Mouse (Mus musculus): ENCODE data around the gene Abl1. TPM values are rescaled to one million over a fixed set of nuclear protein-coding genes. Genes with fewer than 3 reads are reported as not detected.

Gene Abl1
- polyA plus RNA-seq, 1 experiment from 2014 or later = 6.2 TPM

GRCm38 (mm10) chr2:31698209-31698608 is 10.0 kb downstream of the Abl1 start:
- H3K36me3 ChIP-seq = peaks cover 34% of the 10 kb centered on the region

GRCm38 (mm10) chr2:31700545-31701446 is 12.6 kb downstream of the Abl1 start:
- no peaks in the 10 kb centered on the region for H3K27me3 ChIP-seq
- H3K9me3 ChIP-seq (replicated peaks) = no peaks in the 10 kb centered on the region
- WGBS (ENCODE audit: insufficient replicate concordance) = 37% methylated on average over 7 of the region's 7 CpGs
- ATAC-seq (ENCODE audit: low read depth) (peak; percentile 77), DNase-seq (no peak)
- no peak overlapping the region for H3K4me2 ChIP-seq
- no peak overlapping the region for H3K9ac ChIP-seq
- H3K27ac ChIP-seq = no peak overlapping the region
- no peak overlapping the region for H3K4me3 ChIP-seq (replicated peaks)
- peaks cover 18% of the 10 kb centered on the region for H3K4me1 ChIP-seq (replicated peaks)
- peaks cover 22% of the 10 kb centered on the region for H3K36me3 ChIP-seq

More at GRCm38 (mm10) chr2:31698209-31698608, 10.0 kb downstream of the Abl1 start:
- peaks cover 18% of the 10 kb centered on the region for H3K4me1 ChIP-seq (replicated peaks)
- DNase-seq (no peak), ATAC-seq (ENCODE audit: low read depth) (no peak)
- H3K4me2 ChIP-seq = no peak overlapping the region
- no peaks in the 10 kb centered on the region for H3K9me3 ChIP-seq (replicated peaks)
- no peak overlapping the region for H3K4me3 ChIP-seq (replicated peaks)
- H3K27ac ChIP-seq = no peak overlapping the region
- H3K9ac ChIP-seq = no peak overlapping the region
- no peaks in the 10 kb centered on the region for H3K27me3 ChIP-seq

- DNase-seq = no peak
- ATAC-seq (ENCODE audit: low read depth) = no peak
- H3K4me1 ChIP-seq (replicated peaks) = peaks cover 30% of the 10 kb centered on the region
Measured at GRCm38 (mm10) chr2:31703226-31703625, 15.1 kb downstream of the Abl1 start.

GRCm38 (mm10) chr2:31705914-31706313 is 17.7 kb downstream of the Abl1 start:
- ATAC-seq (ENCODE audit: low read depth) (no peak), DNase-seq (no peak)
- H3K27me3 ChIP-seq = no peaks in the 10 kb centered on the region
- H3K27ac ChIP-seq = no peak overlapping the region
- H3K9me3 ChIP-seq (replicated peaks) = no peaks in the 10 kb centered on the region
- H3K9ac ChIP-seq = no peak overlapping the region
- no peak overlapping the region for H3K4me3 ChIP-seq (replicated peaks)
- H3K36me3 ChIP-seq = peaks cover 4% of the 10 kb centered on the region; the same call in 1 of the 2 replicates
- peaks cover 16% of the 10 kb centered on the region for H3K4me1 ChIP-seq (replicated peaks)
- H3K4me2 ChIP-seq = no peak overlapping the region

More at GRCm38 (mm10) chr2:31703226-31703625, 15.1 kb downstream of the Abl1 start:
- H3K36me3 ChIP-seq = peaks cover 10% of the 10 kb centered on the region
- H3K27me3 ChIP-seq = no peaks in the 10 kb centered on the region
- no peak overlapping the region for H3K27ac ChIP-seq
- no peaks in the 10 kb centered on the region for H3K9me3 ChIP-seq (replicated peaks)
- H3K4me2 ChIP-seq = no peak overlapping the region
- no peak overlapping the region for H3K9ac ChIP-seq
- H3K4me3 ChIP-seq (replicated peaks) = no peak overlapping the region

GRCm38 (mm10) chr2:31706531-31706930 is 18.4 kb downstream of the Abl1 start:
- Histone ChIP-seq H3K9me3 (replicated peaks) (no peaks in the 10 kb centered on the region), H3K4me3 (replicated peaks) (no peak overlapping the region), H3K27me3 (no peaks in the 10 kb centered on the region), H3K4me1 (replicated peaks) (peaks cover 12% of the 10 kb centered on the region), H3K4me2 (no peak overlapping the region), H3K9ac (no peak overlapping the region), H3K36me3 (peaks cover 4% of the 10 kb centered on the region; the same call in 1 of the 2 replicates), H3K27ac (no peak overlapping the region)
- ATAC-seq (ENCODE audit: low read depth) (0 out of 2 replicates have a peak, but pooled peaks have one; percentile 34), DNase-seq (no peak)
- WGBS (ENCODE audit: insufficient replicate concordance) = 6% methylated on average over 2 of the region's 2 CpGs

GRCm38 (mm10) chr2:31712716-31713115 is 24.5 kb downstream of the Abl1 start:
- 51% methylated on average over 2 of the region's 2 CpGs for WGBS (ENCODE audit: insufficient replicate concordance)
- no peak for ATAC-seq (ENCODE audit: low read depth)

GRCm38 (mm10) chr2:31713813-31714212 is 25.6 kb downstream of the Abl1 start:
- Histone ChIP-seq H3K4me2 (no peak overlapping the region), H3K27me3 (no peaks in the 10 kb centered on the region), H3K27ac (no peak overlapping the region), H3K4me1 (replicated peaks) (peaks cover 4% of the 10 kb centered on the region), H3K36me3 (peaks cover 3% of the 10 kb centered on the region; the same call in 1 of the 2 replicates), H3K9ac (no peak overlapping the region), H3K9me3 (replicated peaks) (no peaks in the 10 kb centered on the region), H3K4me3 (replicated peaks) (no peak overlapping the region)
- ATAC-seq (ENCODE audit: low read depth) = no peak
- no peak for DNase-seq
- 68% methylated on average over 3 of the region's 3 CpGs for WGBS (ENCODE audit: insufficient replicate concordance)

More at GRCm38 (mm10) chr2:31712716-31713115, 24.5 kb downstream of the Abl1 start:
- Histone ChIP-seq H3K9ac (no peak overlapping the region), H3K36me3 (peaks cover 3% of the 10 kb centered on the region; the same call in 1 of the 2 replicates), H3K4me1 (replicated peaks) (peaks cover 6% of the 10 kb centered on the region; the same call in 1 of the 2 replicates), H3K9me3 (replicated peaks) (no peaks in the 10 kb centered on the region), H3K27ac (no peak overlapping the region), H3K27me3 (no peaks in the 10 kb centered on the region), H3K4me2 (no peak overlapping the region), H3K4me3 (replicated peaks) (no peak overlapping the region)
- no peak for DNase-seq

- no peak overlapping the region for H3K27ac ChIP-seq
- no peak overlapping the region for H3K9ac ChIP-seq
- no peak overlapping the region for H3K4me2 ChIP-seq
- no peak for ATAC-seq (ENCODE audit: low read depth)
- peaks cover 13% of the 10 kb centered on the region for H3K4me1 ChIP-seq (replicated peaks)
- H3K27me3 ChIP-seq = no peaks in the 10 kb centered on the region
- H3K4me3 ChIP-seq (replicated peaks) = no peak overlapping the region
- no peaks in the 10 kb centered on the region for H3K9me3 ChIP-seq (replicated peaks)
- WGBS (ENCODE audit: insufficient replicate concordance) = 85% methylated on average over 4 of the region's 4 CpGs
- DNase-seq = no peak
- H3K36me3 ChIP-seq = peaks cover 3% of the 10 kb centered on the region; the same call in 1 of the 2 replicates
Measured at GRCm38 (mm10) chr2:31714780-31715179, 26.6 kb downstream of the Abl1 start.

GRCm38 (mm10) chr2:31715985-31716384 is 27.8 kb downstream of the Abl1 start:
- peaks cover 3% of the 10 kb centered on the region; the same call in 1 of the 2 replicates for H3K36me3 ChIP-seq
- 82% methylated on average over 7 of the region's 7 CpGs for WGBS (ENCODE audit: insufficient replicate concordance)
- no peak for ATAC-seq (ENCODE audit: low read depth)
- no peak overlapping the region for H3K27ac ChIP-seq
- H3K4me3 ChIP-seq (replicated peaks) = no peak overlapping the region
- DNase-seq = no peak
- no peak overlapping the region for H3K4me2 ChIP-seq
- no peaks in the 10 kb centered on the region for H3K27me3 ChIP-seq
- no peak overlapping the region for H3K9ac ChIP-seq
- H3K9me3 ChIP-seq (replicated peaks) = no peaks in the 10 kb centered on the region
- H3K4me1 ChIP-seq (replicated peaks) = peaks cover 24% of the 10 kb centered on the region

- WGBS (ENCODE audit: insufficient replicate concordance) = 63% methylated on average over 6 of the region's 6 CpGs
- Histone ChIP-seq H3K27ac (peak overlapping the region; percentile 70), H3K4me3 (replicated peaks) (no peak overlapping the region), H3K4me1 (replicated peaks) (peaks cover 43% of the 10 kb centered on the region), H3K9ac (no peak overlapping the region), H3K36me3 (no peaks in the 10 kb centered on the region), H3K9me3 (replicated peaks) (no peaks in the 10 kb centered on the region), H3K4me2 (0 out of 2 replicates have a peak overlapping the region, but pooled peaks have one; percentile 9), H3K27me3 (no peaks in the 10 kb centered on the region)
- ATAC-seq (ENCODE audit: low read depth) (peak; percentile 56), DNase-seq (no peak)
Measured at GRCm38 (mm10) chr2:31719202-31719880, 31.2 kb downstream of the Abl1 start.

GRCm38 (mm10) chr2:31719944-31720343 is 31.8 kb downstream of the Abl1 start:
- H3K4me3 ChIP-seq (replicated peaks) = no peak overlapping the region
- peak overlapping the region; percentile 14 for H3K27ac ChIP-seq
- no peaks in the 10 kb centered on the region for H3K27me3 ChIP-seq
- no peak overlapping the region for H3K9ac ChIP-seq
- H3K9me3 ChIP-seq (replicated peaks) = no peaks in the 10 kb centered on the region
- no peaks in the 10 kb centered on the region for H3K36me3 ChIP-seq
- DNase-seq = no peak
- H3K4me2 ChIP-seq = 0 out of 2 replicates have a peak overlapping the region, but pooled peaks have one; percentile 9
- 74% methylated on average over 2 of the region's 2 CpGs for WGBS (ENCODE audit: insufficient replicate concordance)
- ATAC-seq (ENCODE audit: low read depth) = no peak
- peaks cover 49% of the 10 kb centered on the region for H3K4me1 ChIP-seq (replicated peaks)
